Mouse (Mus musculus): Measurements from ENCODE around the gene Rptor. TPM values are rescaled to one million over a fixed set of nuclear protein-coding genes. Genes with fewer than 3 reads are reported as not detected.
"Not testable (repeated sequence)": the region's sequence is repeated elsewhere in the genome, so short reads cannot be mapped to it uniquely, and the experiment has no call there.

Gene Rptor
- polyA plus RNA-seq, 1 experiment from 2014 or later, result 10.6 TPM

- not testable (repeated sequence) for H3K9ac ChIP-seq; H3K36me3 ChIP-seq; H3K4me3 ChIP-seq; H3K27ac ChIP-seq; ATAC-seq (ENCODE audit: low FRiP score); H3K9me3 ChIP-seq; H3K27me3 ChIP-seq; H3K4me2 ChIP-seq
- 47% methylated on average over 4 of the region's 4 CpGs for WGBS
- H3K4me1 ChIP-seq (replicated peaks), result peaks cover 34% of the 10 kb centered on the region
These were observed 58.8 kb downstream of the Rptor start for GRCm38 (mm10) chr11:119661479-119661878.

- Histone ChIP-seq H3K36me3 (no peaks in the 10 kb centered on the region), H3K27ac (peak overlapping the region; percentile 52; the same call in 1 of the 2 replicates), H3K4me2 (no peak overlapping the region), H3K9me3 (no peaks in the 10 kb centered on the region), H3K27me3 (no peaks in the 10 kb centered on the region), H3K9ac (no peak overlapping the region), H3K4me1 (replicated peaks) (peaks cover 50% of the 10 kb centered on the region), H3K4me3 (no peak overlapping the region)
- ATAC-seq (ENCODE audit: low FRiP score), result no peak
- 92% methylated on average over 2 of the region's 2 CpGs for WGBS
These were observed 61.2 kb downstream of the Rptor start for GRCm38 (mm10) chr11:119663876-119664275.

- H3K4me1 ChIP-seq (replicated peaks), result peaks cover 55% of the 10 kb centered on the region
- H3K4me3 ChIP-seq, result no peak overlapping the region
- H3K36me3 ChIP-seq, result no peaks in the 10 kb centered on the region
- no peak overlapping the region for H3K4me2 ChIP-seq
- ATAC-seq (ENCODE audit: low FRiP score), result no peak
- WGBS, result 80% methylated on average over 10 of the region's 10 CpGs
- H3K9ac ChIP-seq, result no peak overlapping the region
- peak overlapping the region; percentile 31; the same call in 1 of the 2 replicates for H3K27ac ChIP-seq
- H3K27me3 ChIP-seq, result no peaks in the 10 kb centered on the region
- no peaks in the 10 kb centered on the region for H3K9me3 ChIP-seq
These were observed 62.1 kb downstream of the Rptor start for GRCm38 (mm10) chr11:119664678-119665307.

- H3K27me3 ChIP-seq, result no peaks in the 10 kb centered on the region
- H3K4me3 ChIP-seq, result no peak overlapping the region
- no peaks in the 10 kb centered on the region for H3K36me3 ChIP-seq
- no peak overlapping the region for H3K9ac ChIP-seq
- ATAC-seq (ENCODE audit: low FRiP score), result no peak
- H3K4me2 ChIP-seq, result no peak overlapping the region
- 92% methylated on average over 5 of the region's 5 CpGs for WGBS
- H3K27ac ChIP-seq, result peak overlapping the region; percentile 31; the same call in 1 of the 2 replicates
- peaks cover 59% of the 10 kb centered on the region for H3K4me1 ChIP-seq (replicated peaks)
- H3K9me3 ChIP-seq, result no peaks in the 10 kb centered on the region
These were observed 62.6 kb downstream of the Rptor start for GRCm38 (mm10) chr11:119665308-119665702.

GRCm38 (mm10) chr11:119666567-119667108 is 63.9 kb downstream of the Rptor start:
- no peak overlapping the region for H3K4me3 ChIP-seq
- H3K9me3 ChIP-seq, result no peaks in the 10 kb centered on the region
- H3K36me3 ChIP-seq, result no peaks in the 10 kb centered on the region
- H3K4me2 ChIP-seq, result no peak overlapping the region
- H3K4me1 ChIP-seq (replicated peaks), result peaks cover 59% of the 10 kb centered on the region
- H3K27me3 ChIP-seq, result no peaks in the 10 kb centered on the region
- peak overlapping the region; percentile 50 for H3K27ac ChIP-seq
- no peak overlapping the region for H3K9ac ChIP-seq
- ATAC-seq (ENCODE audit: low FRiP score), result no peak
- WGBS, result 13% methylated on average over 2 of the region's 2 CpGs

- peak overlapping the region; percentile 46 for H3K27ac ChIP-seq
- no peak for ATAC-seq (ENCODE audit: low FRiP score)
- 80% methylated on average over 11 of the region's 11 CpGs for WGBS
These were observed 68.3 kb downstream of the Rptor start for GRCm38 (mm10) chr11:119670690-119671666.

GRCm38 (mm10) chr11:119672041-119672440 is 69.3 kb downstream of the Rptor start:
- Histone ChIP-seq H3K36me3 (no peaks in the 10 kb centered on the region), H3K27me3 (no peaks in the 10 kb centered on the region), H3K9me3 (no peaks in the 10 kb centered on the region), H3K27ac (no peak overlapping the region), H3K4me2 (no peak overlapping the region), H3K4me3 (no peak overlapping the region), H3K9ac (no peak overlapping the region), H3K4me1 (replicated peaks) (peaks cover 46% of the 10 kb centered on the region)
- no peak for ATAC-seq (ENCODE audit: low FRiP score)
- 50% methylated on average over 2 of the region's 2 CpGs for WGBS

More at GRCm38 (mm10) chr11:119670690-119671666, 68.3 kb downstream of the Rptor start:
- Histone ChIP-seq H3K4me2 (no peak overlapping the region), H3K4me1 (replicated peaks) (peaks cover 46% of the 10 kb centered on the region), H3K9ac (peak overlapping the region; percentile 31), H3K4me3 (no peak overlapping the region), H3K9me3 (no peaks in the 10 kb centered on the region), H3K36me3 (no peaks in the 10 kb centered on the region), H3K27me3 (no peaks in the 10 kb centered on the region)

GRCm38 (mm10) chr11:119672775-119673174 is 70.1 kb downstream of the Rptor start:
- no peaks in the 10 kb centered on the region for H3K9me3 ChIP-seq
- no peak overlapping the region; the same call in 1 of the 2 replicates for H3K27ac ChIP-seq
- no peak for ATAC-seq (ENCODE audit: low FRiP score)
- H3K36me3 ChIP-seq, result no peaks in the 10 kb centered on the region
- H3K27me3 ChIP-seq, result no peaks in the 10 kb centered on the region
- 78% methylated on average over 4 of the region's 4 CpGs for WGBS
- no peak overlapping the region for H3K4me2 ChIP-seq
- peaks cover 46% of the 10 kb centered on the region for H3K4me1 ChIP-seq (replicated peaks)
- H3K4me3 ChIP-seq, result no peak overlapping the region
- H3K9ac ChIP-seq, result no peak overlapping the region

- no peak overlapping the region for H3K4me2 ChIP-seq
- H3K36me3 ChIP-seq, result no peaks in the 10 kb centered on the region
- no peak overlapping the region for H3K9ac ChIP-seq
- no peaks in the 10 kb centered on the region for H3K27me3 ChIP-seq
- peak overlapping the region; percentile 77 for H3K27ac ChIP-seq
- ATAC-seq (ENCODE audit: low FRiP score), result no peak
- H3K4me1 ChIP-seq (replicated peaks), result peaks cover 37% of the 10 kb centered on the region
- no peaks in the 10 kb centered on the region for H3K9me3 ChIP-seq
- no peak overlapping the region for H3K4me3 ChIP-seq
- 67% methylated on average over 4 of the region's 4 CpGs for WGBS
These were observed 72.1 kb downstream of the Rptor start for GRCm38 (mm10) chr11:119674835-119675234.

GRCm38 (mm10) chr11:119675546-119675945 is 72.8 kb downstream of the Rptor start:
- 84% methylated on average over 6 of the region's 6 CpGs for WGBS
- no peak overlapping the region for H3K4me2 ChIP-seq
- peak overlapping the region; percentile 77 for H3K27ac ChIP-seq
- H3K4me3 ChIP-seq, result no peak overlapping the region
- no peak for ATAC-seq (ENCODE audit: low FRiP score)
- no peaks in the 10 kb centered on the region for H3K27me3 ChIP-seq
- no peaks in the 10 kb centered on the region for H3K36me3 ChIP-seq
- no peak overlapping the region for H3K9ac ChIP-seq
- H3K4me1 ChIP-seq (replicated peaks), result peaks cover 34% of the 10 kb centered on the region
- H3K9me3 ChIP-seq, result no peaks in the 10 kb centered on the region

GRCm38 (mm10) chr11:119676751-119677411 is 74.2 kb downstream of the Rptor start:
- no peak overlapping the region for H3K9ac ChIP-seq
- no peaks in the 10 kb centered on the region for H3K36me3 ChIP-seq
- 76% methylated on average over 7 of the region's 7 CpGs for WGBS
- ATAC-seq (ENCODE audit: low FRiP score), result no peak
- no peaks in the 10 kb centered on the region for H3K27me3 ChIP-seq
- H3K4me2 ChIP-seq, result no peak overlapping the region
- no peak overlapping the region for H3K27ac ChIP-seq
- no peak overlapping the region for H3K4me3 ChIP-seq
- H3K9me3 ChIP-seq, result no peaks in the 10 kb centered on the region
- peaks cover 47% of the 10 kb centered on the region for H3K4me1 ChIP-seq (replicated peaks)

GRCm38 (mm10) chr11:119678427-119678826 is 75.7 kb downstream of the Rptor start:
- WGBS, result 90% methylated on average over 5 of the region's 5 CpGs
- Histone ChIP-seq H3K27ac (no peak overlapping the region), H3K4me1 (replicated peaks) (peaks cover 50% of the 10 kb centered on the region), H3K36me3 (no peaks in the 10 kb centered on the region), H3K9me3 (no peaks in the 10 kb centered on the region), H3K4me3 (no peak overlapping the region), H3K27me3 (no peaks in the 10 kb centered on the region), H3K9ac (no peak overlapping the region), H3K4me2 (no peak overlapping the region)
- no peak for ATAC-seq (ENCODE audit: low FRiP score)

All from hindbrain, embryonic 13.5 days (tissue).